Mouse (Mus musculus): ENCODE measurements at regions not wholly inside any gene's neighbourhood (a gene's known extent, or its start where the extent isn't known, plus 50 kb on each side); places are given as distances from the start of the nearest gene placed in this dataset.

DNA sequence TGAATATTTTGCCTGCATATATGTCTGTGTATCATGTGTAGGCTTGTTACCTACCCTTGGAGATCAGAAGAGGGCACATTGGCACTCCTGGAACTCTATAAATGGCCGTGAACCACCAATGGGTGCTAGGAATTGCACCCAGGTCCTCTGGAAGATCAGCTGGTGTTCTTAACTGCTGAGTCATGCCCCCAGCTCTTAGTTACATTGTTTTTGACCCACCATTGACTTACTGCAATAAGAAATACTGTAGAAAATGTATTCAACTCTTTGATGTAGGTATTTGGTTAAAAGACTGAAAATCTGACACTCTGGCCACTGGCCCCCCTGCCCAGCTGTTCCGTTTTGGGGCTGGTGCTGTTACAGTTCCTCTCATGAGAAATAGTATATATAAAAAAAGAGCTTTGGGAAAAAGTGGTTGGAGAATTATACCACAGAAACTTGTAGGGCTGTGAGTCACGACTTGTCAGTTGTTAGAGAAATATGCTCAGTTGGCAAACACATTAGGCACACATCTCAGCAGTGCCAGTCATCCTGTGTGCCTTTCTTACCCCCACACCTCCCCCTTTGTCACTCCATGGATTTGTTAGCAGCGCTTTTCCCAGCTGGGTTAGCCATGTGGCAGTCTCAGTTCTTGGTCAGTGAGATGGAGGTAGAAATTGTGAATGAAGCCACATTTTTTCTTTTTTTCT lies 58.4 kb upstream of the Arhgap32 start:
- no peak overlapping the region for H3K27ac ChIP-seq (ENCODE audit: low read depth, low read length)
- no peaks in the 10 kb centered on the region for H3K9me3 ChIP-seq (ENCODE audit: control insufficient read depth, low read length)
- H3K36me3 ChIP-seq (ENCODE audit: control insufficient read depth, insufficient read depth, low read length) = no peaks in the 10 kb centered on the region
- no peak for ATAC-seq (ENCODE audit: low FRiP score, low TSS enrichment)
- no peaks in the 10 kb centered on the region for H3K27me3 ChIP-seq (ENCODE audit: control insufficient read depth, insufficient read depth, low read length)
- no peak overlapping the region for H3K4me3 ChIP-seq (ENCODE audit: low read length)
- H3K9ac ChIP-seq (ENCODE audit: low read depth, low read length) = no peak overlapping the region
- no peak overlapping the region for H3K4me2 ChIP-seq (replicated peaks; ENCODE audit: low read depth, low read length)
- WGBS = 84% methylated on average over 4 of the region's 4 CpGs
- no peaks in the 10 kb centered on the region; the same call in 1 of the 2 replicates for H3K4me1 ChIP-seq (ENCODE audit: control insufficient read depth, insufficient read depth, low read length)

DNA sequence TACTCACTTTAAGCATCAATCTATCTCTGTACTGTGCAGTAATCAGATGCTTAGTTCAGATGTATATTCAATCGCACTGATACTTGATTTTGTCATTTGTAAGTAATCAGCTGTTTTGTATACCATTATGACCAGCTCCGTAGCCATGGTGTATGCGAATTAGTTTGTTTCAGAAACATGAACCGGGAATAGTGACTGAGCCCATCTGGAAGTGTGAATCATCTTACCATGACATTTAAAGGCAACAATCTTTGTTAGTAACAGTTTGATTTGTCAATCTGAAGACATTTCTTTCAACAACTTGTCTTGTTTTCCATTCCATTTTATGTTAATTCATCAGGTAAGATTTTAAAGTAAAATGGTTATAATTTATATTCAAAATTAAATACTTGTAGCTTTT lies 53.2 kb upstream of the Arhgap32 start:
- H3K4me2 ChIP-seq (replicated peaks; ENCODE audit: low read depth, low read length) = no peak overlapping the region
- H3K4me3 ChIP-seq (ENCODE audit: low read length) = no peak overlapping the region
- H3K4me1 ChIP-seq (ENCODE audit: control insufficient read depth, insufficient read depth, low read length) = no peaks in the 10 kb centered on the region
- ATAC-seq (ENCODE audit: low FRiP score, low TSS enrichment) = no peak
- H3K36me3 ChIP-seq (ENCODE audit: control insufficient read depth, insufficient read depth, low read length) = no peaks in the 10 kb centered on the region
- WGBS = 82% methylated on average over 4 of the region's 4 CpGs
- H3K27me3 ChIP-seq (ENCODE audit: control insufficient read depth, insufficient read depth, low read length) = no peaks in the 10 kb centered on the region
- no peak overlapping the region for H3K27ac ChIP-seq (ENCODE audit: low read depth, low read length)
- no peaks in the 10 kb centered on the region for H3K9me3 ChIP-seq (ENCODE audit: control insufficient read depth, low read length)
- H3K9ac ChIP-seq (ENCODE audit: low read depth, low read length) = no peak overlapping the region

- Histone ChIP-seq H3K4me3 (ENCODE audit: low read length) (no peak overlapping the region), H3K4me2 (replicated peaks; ENCODE audit: low read depth, low read length) (no peak overlapping the region), H3K9me3 (ENCODE audit: control insufficient read depth, low read length) (no peaks in the 10 kb centered on the region), H3K4me1 (ENCODE audit: control insufficient read depth, insufficient read depth, low read length) (no peaks in the 10 kb centered on the region), H3K9ac (ENCODE audit: low read depth, low read length) (no peak overlapping the region), H3K27ac (ENCODE audit: low read depth, low read length) (no peak overlapping the region), H3K27me3 (ENCODE audit: control insufficient read depth, insufficient read depth, low read length) (no peaks in the 10 kb centered on the region), H3K36me3 (ENCODE audit: control insufficient read depth, insufficient read depth, low read length) (no peaks in the 10 kb centered on the region)
- ATAC-seq (ENCODE audit: low FRiP score, low TSS enrichment) = no peak
- WGBS = 70% methylated on average over 6 of the region's 6 CpGs
Observed at GRCm38 (mm10) chr9:32063541-32063940, 52.4 kb upstream of the Arhgap32 start.

GRCm38 (mm10) chr9:32064007-32064550 lies 51.9 kb upstream of the Arhgap32 start:
- H3K9ac ChIP-seq (ENCODE audit: low read depth, low read length) = no peak overlapping the region
- no peaks in the 10 kb centered on the region for H3K4me1 ChIP-seq (ENCODE audit: control insufficient read depth, insufficient read depth, low read length)
- H3K27ac ChIP-seq (ENCODE audit: low read depth, low read length) = no peak overlapping the region
- no peak for ATAC-seq (ENCODE audit: low FRiP score, low TSS enrichment)
- H3K36me3 ChIP-seq (ENCODE audit: control insufficient read depth, insufficient read depth, low read length) = no peaks in the 10 kb centered on the region
- no peak overlapping the region for H3K4me3 ChIP-seq (ENCODE audit: low read length)
- H3K9me3 ChIP-seq (ENCODE audit: control insufficient read depth, low read length) = no peaks in the 10 kb centered on the region
- H3K27me3 ChIP-seq (ENCODE audit: control insufficient read depth, insufficient read depth, low read length) = no peaks in the 10 kb centered on the region
- H3K4me2 ChIP-seq (replicated peaks; ENCODE audit: low read depth, low read length) = no peak overlapping the region
- WGBS = 85% methylated on average over 4 of the region's 4 CpGs
